Mouse (Mus musculus) testis, adult 2 months (tissue): ENCODE measurements around the gene Itpr2.

Experiments
- CTCF ChIP-seq: fragments of 200-500 bp; IDR thresholded peaks from 2 replicates; pipeline ENCODE4 v1.5.1; 2012; ENCODE audit warnings: low read depth, mild to moderate bottlenecking, inconsistent platforms, low read length, moderate library complexity; ENCODE audit not compliant: control insufficient read depth, insufficient read depth, insufficient replicate concordance
- POLR2A ChIP-seq: fragments of 200-500 bp; IDR thresholded peaks from 2 replicates; pipeline ENCODE4 v1.6.1; 2012; ENCODE audit warnings: low read depth, mild to moderate bottlenecking, inconsistent platforms, low read length, moderate library complexity; ENCODE audit not compliant: control insufficient read depth

- TF ChIP-seq CTCF = no peak
- no peak for TF ChIP-seq POLR2A
Measured at GRCm38 (mm10) chr6:146110832-146111741, 390.9 kb downstream of the Itpr2 start.
